Mouse (Mus musculus): ENCODE measurements around the gene Tom1l2. TPM values are rescaled to one million over a fixed set of nuclear protein-coding genes. Genes with fewer than 3 reads are reported as not detected.

Tom1l2 gene
- polyA plus RNA-seq, 3 experiments from 2014 or later = 8.9 to 34.5 (median 24.4) TPM

GRCm38 (mm10) chr11:60199702-60200184 is 153.0 kb downstream of the Tom1l2 start:
- peak; percentile 72 for ATAC-seq

GRCm38 (mm10) chr11:60198651-60199050 is 154.1 kb downstream of the Tom1l2 start:
- ATAC-seq = no peak

DNA sequence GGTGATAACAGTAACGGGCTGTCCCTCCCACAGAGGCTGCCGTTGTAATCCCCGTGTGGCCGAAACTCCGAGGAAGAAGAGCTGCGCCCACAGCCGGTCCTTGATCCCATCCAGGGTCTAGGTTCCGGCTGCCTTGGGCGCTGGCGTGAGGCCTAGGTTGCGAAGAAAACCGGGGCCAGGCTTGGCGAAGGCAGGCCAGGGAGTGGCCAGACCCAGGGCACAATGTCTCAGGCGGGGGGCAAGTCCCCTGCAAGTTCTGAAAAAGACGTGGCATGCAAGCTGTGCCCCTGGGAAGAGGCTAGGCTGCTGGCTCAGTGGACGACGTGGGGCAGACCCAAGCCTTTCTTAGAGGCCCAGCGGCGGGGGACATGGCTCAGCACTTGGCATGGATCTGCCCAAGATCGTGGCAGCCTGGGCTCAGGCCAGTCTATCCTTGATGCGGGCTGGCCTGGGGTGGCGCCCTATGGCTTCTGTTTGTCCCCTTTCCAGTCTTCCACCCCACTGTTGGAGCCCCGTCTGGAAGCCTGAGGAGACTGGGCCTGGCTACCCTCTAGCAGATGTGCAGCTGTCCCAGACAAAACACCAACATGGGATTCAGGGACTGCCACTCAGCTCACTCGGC is 154.6 kb downstream of the Tom1l2 start:
- ATAC-seq = no peak

GRCm38 (mm10) chr11:60196344-60196743 is 156.4 kb downstream of the Tom1l2 start:
- ATAC-seq = no peak

- no peak for ATAC-seq
These were observed 157.6 kb downstream of the Tom1l2 start for GRCm38 (mm10) chr11:60195108-60195507.

DNA sequence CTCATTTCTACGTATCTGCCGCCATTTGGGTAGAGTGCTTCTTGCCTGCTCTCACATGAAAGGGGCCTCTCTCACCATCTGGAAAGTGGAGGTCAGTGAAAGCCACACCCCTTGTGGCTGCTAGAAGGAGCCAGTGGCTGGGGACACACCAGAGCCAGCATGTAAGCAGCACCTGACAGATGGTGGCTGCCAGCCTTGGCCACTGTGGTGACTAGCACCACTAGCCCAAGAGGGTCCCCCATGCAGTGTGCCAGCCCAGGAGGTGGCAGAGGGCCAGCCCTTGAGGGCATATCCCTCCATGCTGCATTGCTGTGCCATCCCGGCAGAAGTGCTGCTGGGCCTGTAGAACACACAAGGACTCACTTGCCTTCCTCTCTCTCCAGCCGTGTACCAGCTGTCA is 159.1 kb downstream of the Tom1l2 start:
- ATAC-seq = no peak

- no peak for ATAC-seq
These were observed 160.2 kb downstream of the Tom1l2 start for GRCm38 (mm10) chr11:60192534-60192933.

- no peak for ATAC-seq
These were observed 162.6 kb downstream of the Tom1l2 start for GRCm38 (mm10) chr11:60190055-60190641.

- no peak for ATAC-seq
These were observed 163.1 kb downstream of the Tom1l2 start for GRCm38 (mm10) chr11:60189501-60190040.

DNA sequence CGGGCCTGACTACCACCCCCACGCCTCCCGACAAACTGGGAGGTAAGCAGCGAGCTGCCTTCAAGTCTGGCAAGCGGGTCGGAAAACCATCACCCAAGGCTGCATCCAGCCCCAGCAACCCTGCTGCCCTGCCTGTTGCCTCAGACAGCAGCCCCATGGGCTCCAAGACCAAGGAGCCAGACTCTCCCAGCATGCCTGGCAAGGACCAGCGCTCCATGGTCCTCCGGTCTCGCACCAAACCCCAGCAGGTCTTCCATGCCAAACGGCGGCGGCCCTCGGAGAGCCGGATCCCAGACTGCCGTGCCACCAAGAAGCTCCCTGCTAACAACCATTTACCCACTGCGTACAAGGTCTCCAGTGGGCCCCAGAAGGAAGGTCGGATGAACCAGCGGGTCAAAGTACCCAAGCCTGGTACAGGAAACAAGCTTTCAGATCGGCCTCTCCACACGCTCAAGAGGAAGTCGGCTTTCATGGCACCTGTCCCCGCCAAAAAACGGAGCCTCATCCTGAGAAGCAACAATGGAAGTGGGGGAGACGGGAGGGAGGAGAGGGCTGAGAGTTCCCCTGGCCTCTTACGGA is 164.3 kb downstream of the Tom1l2 start:
- ATAC-seq = no peak

- no peak for ATAC-seq
These were observed 165.6 kb downstream of the Tom1l2 start for GRCm38 (mm10) chr11:60187070-60187469.

DNA sequence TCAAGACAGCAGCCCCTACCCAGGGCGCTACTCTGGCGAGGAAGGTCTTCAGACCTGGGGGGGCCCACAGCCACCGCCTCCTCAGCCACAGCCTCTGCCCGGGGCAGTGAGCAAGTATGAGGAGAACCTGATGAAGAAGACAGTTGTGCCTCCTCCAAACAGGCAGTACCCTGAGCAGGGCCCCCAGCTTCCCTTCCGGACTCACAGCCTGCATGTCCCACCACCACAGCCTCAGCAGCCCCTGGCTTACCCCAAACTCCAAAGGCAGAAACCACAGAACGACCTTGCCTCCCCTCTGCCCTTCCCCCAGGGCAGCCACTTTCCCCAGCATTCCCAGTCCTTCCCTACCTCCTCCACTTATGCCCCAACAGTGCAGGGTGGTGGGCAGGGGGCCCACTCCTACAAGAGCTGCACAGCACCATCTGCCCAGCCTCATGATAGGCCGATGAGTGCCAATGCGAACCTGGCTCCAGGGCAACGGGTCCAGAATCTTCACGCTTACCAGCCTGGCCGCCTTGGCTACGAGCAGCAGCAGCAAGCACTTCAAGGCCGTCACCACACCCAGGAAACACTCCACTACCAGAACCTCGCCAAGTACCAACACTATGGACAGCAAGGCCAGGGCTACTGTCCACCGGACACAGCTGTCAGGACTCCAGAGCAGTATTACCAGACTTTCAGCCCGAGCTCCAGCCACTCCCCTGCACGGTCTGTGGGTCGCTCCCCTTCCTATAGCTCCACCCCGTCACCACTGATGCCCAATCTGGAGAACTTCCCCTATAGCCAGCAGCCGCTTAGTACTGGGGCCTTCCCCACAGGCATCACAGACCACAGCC is 167.1 kb downstream of the Tom1l2 start:
- ATAC-seq = no peak

DNA sequence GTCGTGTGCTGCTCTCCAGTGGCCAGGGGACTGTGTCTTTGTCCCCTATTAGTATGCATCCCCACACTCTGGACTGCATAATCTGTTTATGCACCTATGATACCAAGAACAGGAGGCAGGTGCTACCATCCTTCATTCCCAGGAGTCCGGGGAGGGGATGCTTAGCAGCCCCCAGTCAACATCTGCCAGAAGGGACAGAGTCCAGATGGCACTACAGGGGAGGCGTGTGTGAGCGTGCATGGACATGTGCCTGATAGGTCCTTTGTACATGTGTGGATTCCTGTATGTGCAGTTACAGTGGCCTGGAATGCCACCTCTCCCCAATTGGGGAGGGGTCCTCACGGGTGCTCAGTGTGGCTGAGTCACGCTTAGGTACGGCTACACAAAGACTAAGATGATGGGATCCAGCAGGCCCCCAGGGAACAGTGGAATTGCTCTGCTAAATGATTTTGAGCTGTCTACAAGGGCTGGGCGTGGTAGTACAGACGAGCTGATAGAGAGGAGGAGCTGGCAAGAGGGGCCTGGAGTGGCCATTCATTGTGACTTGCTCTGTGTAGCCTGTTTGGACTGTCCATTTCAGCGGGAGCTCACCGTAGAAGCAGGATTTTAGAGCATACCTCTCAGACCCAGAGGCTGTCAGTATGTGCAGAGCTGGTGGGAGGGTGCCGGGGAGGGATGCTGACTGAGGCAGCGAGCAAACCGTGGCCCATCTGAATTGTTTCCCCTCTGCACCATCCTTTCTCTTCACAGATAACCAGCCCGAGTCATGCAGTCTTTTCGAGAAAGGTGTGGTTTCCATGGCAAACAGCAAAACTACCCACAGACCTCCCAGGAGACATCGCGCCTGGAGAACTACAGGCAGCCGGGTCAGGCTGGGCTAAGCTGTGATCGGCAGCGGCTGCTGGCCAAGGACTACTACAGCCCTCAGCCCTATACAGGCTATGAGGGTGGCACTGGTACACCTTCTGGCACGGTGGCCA is 168.1 kb downstream of the Tom1l2 start:
- ATAC-seq = no peak

GRCm38 (mm10) chr11:60182741-60183140 is 170.0 kb downstream of the Tom1l2 start:
- no peak for ATAC-seq

DNA sequence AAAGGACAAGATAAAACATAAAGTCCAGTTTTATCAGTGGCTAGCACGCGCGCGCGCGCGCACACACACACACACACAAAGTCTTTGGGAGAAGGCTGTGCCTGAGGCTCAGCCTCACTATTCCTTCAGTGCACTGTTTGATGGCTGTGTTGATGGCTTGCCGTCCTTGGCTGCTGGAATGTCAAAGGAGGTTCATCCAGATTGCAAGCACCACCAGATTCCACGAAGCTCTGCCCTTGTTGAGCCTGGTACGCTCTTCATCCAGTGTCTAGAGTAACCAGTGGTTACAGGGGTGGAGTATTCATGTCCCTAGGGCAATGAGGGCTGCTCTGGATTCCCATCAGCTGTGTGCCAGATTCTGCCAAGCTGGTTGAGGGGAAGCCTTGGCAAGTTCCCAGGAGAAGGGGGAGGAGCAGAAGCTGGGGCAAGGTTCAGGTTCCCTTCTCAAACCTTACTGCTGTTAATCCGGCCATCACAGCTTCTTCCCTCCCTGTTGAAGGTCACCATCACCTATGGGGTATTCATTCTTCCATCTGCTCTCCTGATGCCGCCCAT is 170.5 kb downstream of the Tom1l2 start:
- no peak for ATAC-seq

DNA sequence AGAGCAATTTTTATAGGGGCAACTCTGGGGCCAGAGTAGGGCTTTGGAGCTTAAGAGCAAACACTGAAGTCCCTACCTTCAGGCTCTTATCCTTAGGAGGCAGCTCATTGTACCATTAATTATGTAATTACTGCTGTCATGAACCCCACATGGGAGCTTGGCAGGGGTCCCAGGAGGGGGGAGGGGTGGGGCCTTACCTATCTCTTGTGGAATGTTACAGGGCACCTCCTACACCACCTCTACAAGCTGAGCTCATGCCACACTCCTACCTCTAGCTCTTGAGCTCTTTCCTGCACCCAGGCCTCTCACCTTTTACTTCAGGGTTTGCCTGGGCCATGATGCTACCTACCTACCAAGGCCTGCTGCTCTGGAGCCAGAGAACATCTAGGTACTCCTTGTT is 174.2 kb downstream of the Tom1l2 start:
- ATAC-seq = no peak

- no peak for ATAC-seq
These were observed 174.7 kb downstream of the Tom1l2 start for GRCm38 (mm10) chr11:60178005-60178404.

GRCm38 (mm10) chr11:60176975-60177657 is 175.6 kb downstream of the Tom1l2 start:
- ATAC-seq = no peak
